Mouse (Mus musculus) cortical plate, adult 2 months (tissue): ENCODE measurements around the gene Cnn1. TPM values are rescaled to one million over a fixed set of nuclear protein-coding genes. Genes with fewer than 3 reads are reported as not detected.

Experiments used
- H3K27ac ChIP-seq: fragments of 200-500 bp; 2 replicates; pipeline ENCODE4 v1.5.1; 2012; ENCODE audit warnings: low read length, control low read depth, inconsistent platforms; ENCODE audit not compliant: insufficient read depth
- H3K4me1 ChIP-seq: fragments of 200-500 bp; 2 replicates; pipeline ENCODE4 v1.6.1; 2011; ENCODE audit warnings: low read length; ENCODE audit not compliant: control insufficient read depth, insufficient read depth
- H3K4me3 ChIP-seq: fragments of 200-500 bp; 2 replicates; pipeline ENCODE4 v1.5.1; 2011; ENCODE audit warnings: mild to moderate bottlenecking, low read length, control low read depth; ENCODE audit not compliant: insufficient read depth
- CTCF ChIP-seq: fragments of 200-500 bp; IDR thresholded peaks from 2 replicates; pipeline ENCODE4 v1.5.1; 2011; ENCODE audit warnings: mild to moderate bottlenecking, control low read depth, low read length; ENCODE audit not compliant: insufficient read depth; ENCODE audit errors: extremely low read depth
- POLR2A ChIP-seq: fragments of 200-500 bp; IDR thresholded peaks from 2 replicates; pipeline ENCODE4 v1.6.1; 2011; ENCODE audit warnings: mild to moderate bottlenecking, low read length, control low read depth; ENCODE audit not compliant: insufficient read depth; ENCODE audit errors: extremely low read depth
- polyA plus RNA-seq: library from polyadenylated mRNA; depleted of rRNA; stranded (reverse); fragments of >200 nt; gene quantifications from 2 replicates; pipeline ENCODE4 v1.2.3, GENCODE M21; 2012; rRNA removed

Cnn1 gene
- polyA plus RNA-seq, 1 experiment, result 1.2 TPM

- Histone ChIP-seq H3K4me3 (no peak overlapping the region), H3K27ac (no peak overlapping the region), H3K4me1 (no peaks in the 10 kb centered on the region)
- no peak for TF ChIP-seq CTCF
- no peak for TF ChIP-seq POLR2A
These were observed 51.9 kb downstream of the Cnn1 start for GRCm38 (mm10) chr9:22150946-22151345.

GRCm38 (mm10) chr9:22153810-22154209 is 54.8 kb downstream of the Cnn1 start:
- Histone ChIP-seq H3K4me3 (no peak overlapping the region), H3K27ac (no peak overlapping the region), H3K4me1 (peaks cover 2% of the 10 kb centered on the region; the same call in 1 of the 2 replicates)
- TF ChIP-seq CTCF (no peak), POLR2A (no peak)

- peaks cover 2% of the 10 kb centered on the region; the same call in 1 of the 2 replicates for H3K4me1 ChIP-seq
- TF ChIP-seq POLR2A (no peak), CTCF (peak; percentile 73)
- H3K4me3 ChIP-seq, result no peak overlapping the region
- no peak overlapping the region for H3K27ac ChIP-seq
These were observed 56.6 kb downstream of the Cnn1 start for GRCm38 (mm10) chr9:22155614-22156013.

GRCm38 (mm10) chr9:22156497-22157245 is 57.7 kb downstream of the Cnn1 start, which contains the start of gene Pigyl:
Gene Pigyl, plus strand, starts transcription at chr9:22156846.
- TF ChIP-seq POLR2A (peak; percentile 84), CTCF (no peak)

GRCm38 (mm10) chr9:22157516-22158265 is 58.7 kb downstream of the Cnn1 start:
- Histone ChIP-seq H3K4me3 (peak overlapping the region; percentile 70), H3K27ac (no peak overlapping the region), H3K4me1 (peaks cover 2% of the 10 kb centered on the region; the same call in 1 of the 2 replicates)
- TF ChIP-seq POLR2A, result no peak
- TF ChIP-seq CTCF, result no peak

More at GRCm38 (mm10) chr9:22156497-22157245, 57.7 kb downstream of the Cnn1 start, which contains the start of gene Pigyl:
- H3K27ac ChIP-seq, result peak within 1 kb of the TSS; percentile 95
- H3K4me3 ChIP-seq, result peak within 1 kb of the TSS; percentile 70
- H3K4me1 ChIP-seq, result peaks cover 2% of the 10 kb centered on the region; the same call in 1 of the 2 replicates

Other genes with a start within 250 kb of the Cnn1 start
- gene Dock6, start 246.6 kb upstream of the Cnn1 start, polyA plus RNA-seq, result 42.3 and 42.6 TPM in 2 replicates
- 14.3 and 15.6 TPM in 2 replicates for gene Rab3d, start 181.0 kb upstream of the Cnn1 start, polyA plus RNA-seq
- 24.4 and 27.3 TPM in 2 replicates for gene Ccdc159, start 171.7 kb upstream of the Cnn1 start, polyA plus RNA-seq
- gene Tmem205, start 171.7 kb upstream of the Cnn1 start, polyA plus RNA-seq, result 57.0 and 57.7 TPM in 2 replicates
- gene Plppr2, start 162.2 kb upstream of the Cnn1 start, polyA plus RNA-seq, result 183 and 199 TPM in 2 replicates
- 7.3 and 8.1 TPM in 2 replicates for gene Swsap1, start 143.5 kb upstream of the Cnn1 start, polyA plus RNA-seq
- 12.6 and 15.3 TPM in 2 replicates for gene Epor, start 135.7 kb upstream of the Cnn1 start, polyA plus RNA-seq
- 5.2 and 5.4 TPM in 2 replicates for gene Rgl3, start 109.8 kb upstream of the Cnn1 start, polyA plus RNA-seq
- 7.7 and 7.9 TPM in 2 replicates for gene Ccdc151, start 96.6 kb upstream of the Cnn1 start, polyA plus RNA-seq
- 99.1 and 103 TPM in 2 replicates for gene Prkcsh, start 96.4 kb upstream of the Cnn1 start, polyA plus RNA-seq
- 115 and 117 TPM in 2 replicates for gene Elavl3, start 47.2 kb upstream of the Cnn1 start, polyA plus RNA-seq
- gene Gm49318, start 28.0 kb upstream of the Cnn1 start, polyA plus RNA-seq, result 0.21 TPM in 1 of 2 replicates, not detected in the other
- gene Zfp653, start 27.8 kb upstream of the Cnn1 start, polyA plus RNA-seq, result 34.6 and 36.4 TPM in 2 replicates
- 57.4 and 62.3 TPM in 2 replicates for gene Ecsit, start 13.8 kb upstream of the Cnn1 start, polyA plus RNA-seq
- 122 and 131 TPM in 2 replicates for gene Elof1, start 18.0 kb downstream of the Cnn1 start, polyA plus RNA-seq
- 0.71 and 0.76 TPM in 2 replicates for gene Acp5, start 36.5 kb downstream of the Cnn1 start, polyA plus RNA-seq
- 89.9 and 97.3 TPM in 2 replicates for gene Pigyl, start 57.6 kb downstream of the Cnn1 start, polyA plus RNA-seq
- 0.04 and 0.08 TPM in 2 replicates for gene Zfp872, start 88.9 kb downstream of the Cnn1 start, polyA plus RNA-seq
- gene Zfp809, start 126.5 kb downstream of the Cnn1 start, polyA plus RNA-seq, result 18.2 and 18.3 TPM in 2 replicates
- 1.8 and 2.1 TPM in 2 replicates for gene Zfp599, start 160.7 kb downstream of the Cnn1 start, polyA plus RNA-seq
- gene Zfp810, start 208.4 kb downstream of the Cnn1 start, polyA plus RNA-seq, result 15.7 and 18.7 TPM in 2 replicates